Mouse (Mus musculus): Measurements from ENCODE around the gene Tdgf1. TPM values are rescaled to one million over a fixed set of nuclear protein-coding genes. Genes with fewer than 3 reads are reported as not detected.

Tdgf1 gene
- total and polyA plus RNA-seq, 3 experiments: not detected

DNA sequence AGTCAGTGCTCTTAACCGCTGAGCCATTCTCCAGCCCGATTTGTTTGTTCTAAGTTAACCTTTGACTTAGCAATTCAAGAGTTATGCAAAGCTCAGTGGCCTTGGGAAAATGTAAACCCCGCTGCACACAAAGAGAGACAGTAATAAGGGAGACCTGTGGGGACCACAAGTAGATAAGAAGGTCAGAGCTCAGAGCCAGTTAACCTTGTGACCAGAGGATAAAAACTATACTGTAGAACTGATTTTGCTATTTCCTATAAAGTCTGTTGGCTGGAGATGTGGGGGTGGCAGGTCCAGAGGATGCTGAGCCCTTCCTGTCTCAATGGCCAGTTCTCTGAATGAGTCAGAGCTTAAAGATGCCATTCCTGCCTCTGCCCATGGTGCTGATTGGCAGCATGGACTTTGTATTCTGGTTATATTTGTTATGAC is 47.3 kb upstream of the Tdgf1 start:
- Histone ChIP-seq H3K9ac (ENCODE audit: control insufficient read depth, low read depth, low read length, poor library complexity, severe bottlenecking) (no peak overlapping the region), H3K27ac (ENCODE audit: control insufficient read depth, low read depth, low read length) (no peak overlapping the region), H3K79me2 (ENCODE audit: control insufficient read depth, insufficient read depth, low read length, poor library complexity) (no peaks in the 10 kb centered on the region), H3K4me3 (ENCODE audit: control insufficient read depth in 1 of 2, insufficient read depth in 1 of 2, low read depth in 2 of 2, low read length in 2 of 2) (no peak overlapping the region), H3K9me3 (replicated peaks; ENCODE audit: insufficient read depth, low read length) (no peaks in the 10 kb centered on the region), H3K36me3 (ENCODE audit: control insufficient read depth in 1 of 2, insufficient read depth in 2 of 2, low read length in 2 of 2) (no peaks in the 10 kb centered on the region), H3K4me1 (ENCODE audit: control insufficient read depth in 1 of 2, insufficient read depth in 2 of 2, low read length in 2 of 2) (no peaks in the 10 kb centered on the region), H3K27me3 (ENCODE audit: control insufficient read depth in 1 of 2, insufficient read depth in 2 of 2, low read length in 2 of 2) (no peaks in the 10 kb centered on the region)
- DNase-seq (ENCODE audit: low read depth, low spot score): peak; percentile 13
- TF ChIP-seq HCFC1 (IDR thresholded peaks at IDR 0.05; ENCODE audit: low read depth, low read length): no peak
- TF ChIP-seq MAX (IDR thresholded peaks at IDR 0.05; ENCODE audit: low read length): no peak
- TF ChIP-seq ELF1 (IDR thresholded peaks at IDR 0.05; ENCODE audit: low read depth, low read length): no peak
- TF ChIP-seq UBTF (IDR thresholded peaks at IDR 0.05; ENCODE audit: borderline replicate concordance, insufficient read depth, low read depth, low read length): no peak
- TF ChIP-seq BHLHE40 (IDR thresholded peaks at IDR 0.05; ENCODE audit: borderline replicate concordance, low read depth, low read length): no peak
- no peak for TF ChIP-seq MYB (IDR thresholded peaks at IDR 0.05; ENCODE audit: low read depth, low read length)
- no peak for TF ChIP-seq MEF2A (IDR thresholded peaks at IDR 0.05; ENCODE audit: extremely low read depth, insufficient replicate concordance, low read depth, low read length, poor library complexity, severe bottlenecking)
- TF ChIP-seq CHD2 (IDR thresholded peaks at IDR 0.05; ENCODE audit: low read length): no peak
- no peak for TF ChIP-seq POLR2AphosphoS2 (IDR thresholded peaks at IDR 0.05; ENCODE audit: low read length)
- TF ChIP-seq SIN3A (IDR thresholded peaks at IDR 0.05; ENCODE audit: low read length): no peak
- TF ChIP-seq TBP (IDR thresholded peaks at IDR 0.05; ENCODE audit: low read depth, low read length): no peak
- TF ChIP-seq ETS1 (IDR thresholded peaks at IDR 0.05; ENCODE audit: low read depth, low read length): no peak
- TF ChIP-seq ZNF384 (IDR thresholded peaks at IDR 0.05; ENCODE audit: low read depth, low read length): no peak
- no peak for TF ChIP-seq CHD1 (IDR thresholded peaks at IDR 0.05; ENCODE audit: low read depth, low read length)
- TF ChIP-seq NELFE (IDR thresholded peaks at IDR 0.05; ENCODE audit: low read depth, low read length): no peak
- TF ChIP-seq TAL1 (IDR thresholded peaks at IDR 0.05; ENCODE audit: low read length): no peak
- no peak for TF ChIP-seq RCOR1 (IDR thresholded peaks at IDR 0.05; ENCODE audit: low read depth, low read length)
- TF ChIP-seq MAFK (IDR thresholded peaks at IDR 0.05; ENCODE audit: borderline replicate concordance, low read depth, low read length): no peak
- no peak for TF ChIP-seq RAD21 (IDR thresholded peaks at IDR 0.05; ENCODE audit: low read depth, low read length)

DNA sequence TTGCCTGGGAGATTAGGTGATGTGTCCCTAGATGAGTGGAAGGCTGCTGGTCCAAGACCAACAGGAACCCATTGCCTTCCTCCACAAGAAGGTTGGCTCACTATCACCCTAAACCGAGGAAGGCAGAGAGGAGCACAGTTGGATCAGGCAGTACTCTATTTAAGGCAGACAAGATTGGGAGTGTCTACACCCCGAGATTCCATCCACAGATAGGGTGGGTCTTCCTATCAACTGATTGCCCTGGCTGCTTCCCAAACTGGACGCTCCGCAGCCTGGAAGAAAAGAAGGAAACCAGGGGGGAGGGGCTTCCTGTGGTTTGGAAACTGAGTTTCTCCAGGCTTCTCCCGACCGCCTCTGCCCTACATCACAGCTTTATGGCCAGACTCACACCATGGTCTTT is 44.2 kb upstream of the Tdgf1 start, which contains the start of gene Rtp3:
TSS of gene Rtp3 (minus strand) at position 380 of the 400 bp plus-strand sequence.
- TF ChIP-seq SMC3 (IDR thresholded peaks at IDR 0.05; ENCODE audit: low read depth, low read length) (no peak), ZNF384 (IDR thresholded peaks at IDR 0.05; ENCODE audit: low read depth, low read length) (no peak), KAT2A (conservative IDR thresholded peaks at IDR 0.05; ENCODE audit: low read depth, low read length) (no peak), SIN3A (IDR thresholded peaks at IDR 0.05; ENCODE audit: low read length) (no peak), MEF2A (IDR thresholded peaks at IDR 0.05; ENCODE audit: extremely low read depth, insufficient replicate concordance, low read depth, low read length, poor library complexity, severe bottlenecking) (no peak), POLR2A (IDR thresholded peaks at IDR 0.05; ENCODE audit: control insufficient read depth in 1 of 2, insufficient read depth in 1 of 2, low read depth in 1 of 2, low read length in 2 of 2, poor library complexity in 1 of 2) (no peak), CTCF (IDR thresholded peaks at IDR 0.05 in 2 of 3, conservative IDR thresholded peaks at IDR 0.05 in 1 of 3; ENCODE audit: control insufficient read depth in 1 of 3, insufficient read depth in 1 of 3, low read depth in 2 of 3, low read length in 3 of 3, poor library complexity in 1 of 3, severe bottlenecking in 1 of 3) (no peak), RCOR1 (IDR thresholded peaks at IDR 0.05; ENCODE audit: low read depth, low read length) (no peak), RAD21 (IDR thresholded peaks at IDR 0.05; ENCODE audit: low read depth, low read length) (no peak), CHD2 (IDR thresholded peaks at IDR 0.05; ENCODE audit: low read length) (no peak), USF2 (IDR thresholded peaks at IDR 0.05; ENCODE audit: borderline replicate concordance in 1 of 2, insufficient read depth in 1 of 2, low read depth in 1 of 2, low read length in 2 of 2) (no peak), ZC3H11A (IDR thresholded peaks at IDR 0.05; ENCODE audit: low read depth, low read length) (no peak), GABPA (IDR thresholded peaks at IDR 0.05; ENCODE audit: low read depth, low read length) (no peak), POLR2AphosphoS2 (IDR thresholded peaks at IDR 0.05; ENCODE audit: low read length) (no peak), TBP (IDR thresholded peaks at IDR 0.05; ENCODE audit: low read depth, low read length) (no peak), MAX (IDR thresholded peaks at IDR 0.05; ENCODE audit: low read length) (no peak), GATA1 (IDR thresholded peaks at IDR 0.05; ENCODE audit: low read depth, low read length) (no peak)
- no peaks in the 10 kb centered on the region for H3K4me1 ChIP-seq (ENCODE audit: control insufficient read depth in 1 of 2, insufficient read depth in 2 of 2, low read length in 2 of 2)
- no peaks in the 10 kb centered on the region for H3K9me3 ChIP-seq (replicated peaks; ENCODE audit: insufficient read depth, low read length)
- H3K4me3 ChIP-seq (ENCODE audit: control insufficient read depth in 1 of 2, insufficient read depth in 1 of 2, low read depth in 2 of 2, low read length in 2 of 2): no peak within 1 kb of the TSS
- no peaks in the 10 kb centered on the region for H3K79me2 ChIP-seq (ENCODE audit: control insufficient read depth, insufficient read depth, low read length, poor library complexity)
- H3K36me3 ChIP-seq (ENCODE audit: control insufficient read depth in 1 of 2, insufficient read depth in 2 of 2, low read length in 2 of 2): no peaks in the 10 kb centered on the region
- DNase-seq (ENCODE audit: low read depth, low spot score): no peak
- H3K27me3 ChIP-seq (ENCODE audit: control insufficient read depth in 1 of 2, insufficient read depth in 2 of 2, low read length in 2 of 2): no peaks in the 10 kb centered on the region
- no peak within 1 kb of the TSS for H3K27ac ChIP-seq (ENCODE audit: control insufficient read depth, low read depth, low read length)
- H3K9ac ChIP-seq (ENCODE audit: control insufficient read depth, low read depth, low read length, poor library complexity, severe bottlenecking): no peak within 1 kb of the TSS

Measured in MEL (cell line).